12 mouse cellular contexts compared by ENCODE assay signal in genomic region chr3:84929171-84929570, GRCm38 (mm10).
A peak's percentile ranks its signal among the peaks of the same experiment; 100 is the strongest.
DNase-seq lines count a peak whose midpoint lies in the region.
"Had no signal": no experiment of that assay in that cellular context is flagged by ENCODE, and none has a peak within 500 bp of the region (broad histone marks: within the 10 kb centered on the region; RNA-seq: fewer than 3 reads in every experiment).

No protein-coding gene starts in this region.

- DNase-seq in heart, adult 11 months: peak; percentile 97
- no peak for DNase-seq in heart, adult 8-10 months (ENCODE audit: low spot score)
- peak; percentile 46 to 73 for DNase-seq in heart, postnatal 10 days
- DNase-seq in heart, postnatal 25 days (ENCODE audit: low spot score): no peak
- DNase-seq in heart, postnatal 4 days: peak; percentile 24
- no peak for DNase-seq in thymus, postnatal 10 days (ENCODE audit: low spot score in 2 of 2)
- DNase-seq: adrenal gland, postnatal 10 days; cerebellum, adult 11-12 months; cerebellum, adult 9-10 months; cerebellum, postnatal 25 days; gastrocnemius, postnatal 25 days; kidney, adult 2 months had no signal

- intact Hi-C loops in heart, postnatal 10 days (cut with DNase I): loop anchor here (5.0 to 10.0 kb wide), 2 partner anchors 436 to 588 kb away; no protein-coding TSS in a partner anchor
- intact Hi-C loops in heart, postnatal 25 days (cut with DNase I): loop anchor here (5.0 to 10.0 kb wide), 4 partner anchors 283 to 588 kb away; no protein-coding TSS in a partner anchor

Comparison
In these comparisons a context has a peak if more than half of its experiments do, and no peak if none do; other contexts are left out.
1. DNase-seq: peak in heart, adult 11 months (single experiment), heart, postnatal 10 days (2 of 2) and heart, postnatal 4 days (single experiment); none in heart, adult 8-10 months (single experiment), heart, postnatal 25 days (single experiment) and thymus, postnatal 10 days (0 of 2).